Mouse (Mus musculus) left cerebral cortex, adult 18-20 months (tissue): ENCODE data around the gene Phf20. TPM values are rescaled to one million over a fixed set of nuclear protein-coding genes. Genes with fewer than 3 reads are reported as not detected.
"Not testable (repeated sequence)": the region's sequence is repeated elsewhere in the genome, so short reads cannot be mapped to it uniquely, and the experiment has no call there.

Experiments
- DNase-seq, 2 experiments: peaks; one replicate each; pipeline ENCODE4 v3.0.0; 2021 to 2022; ENCODE audit warnings: low spot score in 2 of 2, mixed read lengths in 1 of 2
- total RNA-seq, 2 experiments: library from RNA; stranded (reverse); gene quantifications; 2 replicates each; pipeline ENCODE4 v1.2.3; 2021

Phf20 gene
- total RNA-seq, 2 experiments from 2014 or later = 87.7 to 97.8 TPM

- DNase-seq = no peak
These were observed 1.1 kb downstream of the Phf20 start for GRCm38 (mm10) chr2:156197129-156197911.

GRCm38 (mm10) chr2:156199944-156200343 is 3.7 kb downstream of the Phf20 start:
- DNase-seq = no peak

GRCm38 (mm10) chr2:156201486-156201885 is 5.2 kb downstream of the Phf20 start:
- no peak for DNase-seq

- DNase-seq = peak; percentile 27 to 38
These were observed 6.7 kb downstream of the Phf20 start for GRCm38 (mm10) chr2:156202848-156203437.

GRCm38 (mm10) chr2:156203917-156204316 is 7.7 kb downstream of the Phf20 start:
- no peak for DNase-seq

- no peak for DNase-seq
These were observed 21.5 kb downstream of the Phf20 start for GRCm38 (mm10) chr2:156217786-156218185.

- DNase-seq = no peak
These were observed 25.8 kb downstream of the Phf20 start for GRCm38 (mm10) chr2:156222100-156222499.

GRCm38 (mm10) chr2:156224043-156224442 is 27.8 kb downstream of the Phf20 start:
- no peak for DNase-seq

GRCm38 (mm10) chr2:156227689-156228088 is 31.4 kb downstream of the Phf20 start:
- no peak for DNase-seq

GRCm38 (mm10) chr2:156229171-156229570 is 32.9 kb downstream of the Phf20 start:
- DNase-seq = no peak

- no peak for DNase-seq
These were observed 35.1 kb downstream of the Phf20 start for GRCm38 (mm10) chr2:156231340-156231739.

- peak; percentile 62 to 72 for DNase-seq
These were observed 37.1 kb downstream of the Phf20 start for GRCm38 (mm10) chr2:156233275-156233948.

- not testable (repeated sequence) for DNase-seq
These were observed 37.8 kb downstream of the Phf20 start for GRCm38 (mm10) chr2:156234016-156234415.

- peak; percentile 36 to 62 for DNase-seq
These were observed 39.6 kb downstream of the Phf20 start for GRCm38 (mm10) chr2:156235847-156236246.

- DNase-seq = peak; percentile 16 to 49
These were observed 45.4 kb downstream of the Phf20 start for GRCm38 (mm10) chr2:156241662-156242061.

- DNase-seq = no peak
These were observed 46.7 kb downstream of the Phf20 start for GRCm38 (mm10) chr2:156243011-156243410.

GRCm38 (mm10) chr2:156247599-156247998 is 51.3 kb downstream of the Phf20 start:
- DNase-seq = no peak

GRCm38 (mm10) chr2:156250761-156251160 is 54.5 kb downstream of the Phf20 start:
- DNase-seq = no peak

- no peak for DNase-seq
These were observed 55.0 kb downstream of the Phf20 start for GRCm38 (mm10) chr2:156251291-156251690.

- peak; percentile 33 to 42 for DNase-seq
These were observed 60.8 kb downstream of the Phf20 start for GRCm38 (mm10) chr2:156257051-156257450.

- no peak for DNase-seq
These were observed 61.9 kb downstream of the Phf20 start for GRCm38 (mm10) chr2:156257922-156258761.
